Mouse (Mus musculus): ENCODE data around the gene Srrt.
A peak's percentile ranks its signal among the peaks of the same experiment; 100 is the strongest.

GRCm38 (mm10) chr5:137293839-137294743 lies 13.4 kb downstream of the Srrt start, which contains the start of gene Ufsp1:
- peak; percentile 84 for TF ChIP-seq POLR2A (IDR thresholded peaks at IDR 0.05; ENCODE audit: extremely low read depth, insufficient read depth, low read length)
- no peak for TF ChIP-seq CTCF (IDR thresholded peaks at IDR 0.05; ENCODE audit: low read depth, low read length)
